Mouse (Mus musculus): ENCODE results near the gene Msi1. TPM values are rescaled to one million over a fixed set of nuclear protein-coding genes. Genes with fewer than 3 reads are reported as not detected.

Gene Msi1
- total and polyA plus RNA-seq, 3 experiments: 3.5 to 5.7 TPM; not detected in 1

- Histone ChIP-seq H3K4me1 (ENCODE audit: control insufficient read depth in 1 of 2, insufficient read depth in 2 of 2, low read length in 2 of 2) (0 out of 4 replicates have a peak, but pooled peaks cover 0 to 6% of the 10 kb centered on the region in 2 experiments), H3K9ac (ENCODE audit: control insufficient read depth, low read depth, low read length, poor library complexity, severe bottlenecking) (peak within 1 kb of the TSS; percentile 76), H3K27me3 (ENCODE audit: control insufficient read depth in 1 of 2, insufficient read depth in 2 of 2, low read length in 2 of 2) (no peaks in the 10 kb centered on the region), H3K9me3 (replicated peaks; ENCODE audit: insufficient read depth, low read length) (no peaks in the 10 kb centered on the region), H3K27ac (ENCODE audit: control insufficient read depth, low read depth, low read length) (peak within 1 kb of the TSS; percentile 58), H3K36me3 (ENCODE audit: control insufficient read depth in 1 of 2, insufficient read depth in 2 of 2, low read length in 2 of 2) (peaks cover 0 to 6% of the 10 kb centered on the region in 2 experiments; a peak in 2 of 4 replicates), H3K4me3 (ENCODE audit: control insufficient read depth in 1 of 2, insufficient read depth in 1 of 2, low read depth in 2 of 2, low read length in 2 of 2) (peak within 1 kb of the TSS; percentile 63 to 65), H3K79me2 (ENCODE audit: control insufficient read depth, insufficient read depth, low read length, poor library complexity) (no peaks in the 10 kb centered on the region)
- DNase-seq (ENCODE audit: low read depth, low spot score): peak; percentile 98
- TF ChIP-seq ZKSCAN1 (IDR thresholded peaks at IDR 0.05; ENCODE audit: low read depth, low read length) (no peak), ELF1 (IDR thresholded peaks at IDR 0.05; ENCODE audit: low read depth, low read length) (no peak), TBP (IDR thresholded peaks at IDR 0.05; ENCODE audit: low read depth, low read length) (peak; percentile 91), POLR2A (IDR thresholded peaks at IDR 0.05; ENCODE audit: control insufficient read depth in 1 of 2, insufficient read depth in 1 of 2, low read depth in 1 of 2, low read length in 2 of 2, poor library complexity in 1 of 2) (peak; percentile 34 to 88; a peak in 3 of 4 replicates), GATA1 (IDR thresholded peaks at IDR 0.05; ENCODE audit: low read depth, low read length) (peak; percentile 22; the same call in 1 of the 2 replicates)
Measured at GRCm38 (mm10) chr5:115483947-115484920, 54.8 kb downstream of the Msi1 start, which contains the start of gene Sirt4. TSS of gene Sirt4 (minus strand) at chr5:115484725.

GRCm38 (mm10) chr5:115484996-115485395 is 55.6 kb downstream of the Msi1 start:
- H3K9ac ChIP-seq (ENCODE audit: control insufficient read depth, low read depth, low read length, poor library complexity, severe bottlenecking): peak overlapping the region; percentile 69
- peak overlapping the region; percentile 58; the same call in 1 of the 2 replicates for H3K27ac ChIP-seq (ENCODE audit: control insufficient read depth, low read depth, low read length)

More at GRCm38 (mm10) chr5:115484996-115485395, 55.6 kb downstream of the Msi1 start:
- TF ChIP-seq MAX (IDR thresholded peaks at IDR 0.05; ENCODE audit: low read length) (no peak), EP300 (IDR thresholded peaks at IDR 0.05; ENCODE audit: low read depth in 1 of 2, low read length in 2 of 2) (no peak), GATA1 (IDR thresholded peaks at IDR 0.05; ENCODE audit: low read depth, low read length) (no peak), MXI1 (IDR thresholded peaks at IDR 0.05; ENCODE audit: low read depth, low read length) (no peak), POLR2AphosphoS2 (IDR thresholded peaks at IDR 0.05; ENCODE audit: low read length) (no peak), RAD21 (IDR thresholded peaks at IDR 0.05; ENCODE audit: low read depth, low read length) (no peak), ELF1 (IDR thresholded peaks at IDR 0.05; ENCODE audit: low read depth, low read length) (no peak), ETS1 (IDR thresholded peaks at IDR 0.05; ENCODE audit: low read depth, low read length) (no peak), TBP (IDR thresholded peaks at IDR 0.05; ENCODE audit: low read depth, low read length) (no peak), NELFE (IDR thresholded peaks at IDR 0.05; ENCODE audit: low read depth, low read length) (no peak), BHLHE40 (IDR thresholded peaks at IDR 0.05; ENCODE audit: borderline replicate concordance, low read depth, low read length) (no peak), POLR2A (IDR thresholded peaks at IDR 0.05; ENCODE audit: control insufficient read depth in 1 of 2, insufficient read depth in 1 of 2, low read depth in 1 of 2, low read length in 2 of 2, poor library complexity in 1 of 2) (no peak), ZC3H11A (IDR thresholded peaks at IDR 0.05; ENCODE audit: low read depth, low read length) (no peak), RCOR1 (IDR thresholded peaks at IDR 0.05; ENCODE audit: low read depth, low read length) (no peak), USF1 (IDR thresholded peaks at IDR 0.05; ENCODE audit: low read depth, low read length) (no peak), HCFC1 (IDR thresholded peaks at IDR 0.05; ENCODE audit: low read depth, low read length) (no peak), CTCF (IDR thresholded peaks at IDR 0.05 in 2 of 3, conservative IDR thresholded peaks at IDR 0.05 in 1 of 3; ENCODE audit: control insufficient read depth in 1 of 3, insufficient read depth in 1 of 3, low read depth in 2 of 3, low read length in 3 of 3, poor library complexity in 1 of 3, severe bottlenecking in 1 of 3) (no peak), TCF12 (IDR thresholded peaks at IDR 0.05; ENCODE audit: low read depth, low read length) (no peak), GABPA (IDR thresholded peaks at IDR 0.05; ENCODE audit: low read depth, low read length) (no peak)
- no peaks in the 10 kb centered on the region for H3K9me3 ChIP-seq (replicated peaks; ENCODE audit: insufficient read depth, low read length)
- 0 out of 4 replicates have a peak, but pooled peaks cover 0 to 6% of the 10 kb centered on the region in 2 experiments for H3K4me1 ChIP-seq (ENCODE audit: control insufficient read depth in 1 of 2, insufficient read depth in 2 of 2, low read length in 2 of 2)
- peak overlapping the region; percentile 63 to 65 for H3K4me3 ChIP-seq (ENCODE audit: control insufficient read depth in 1 of 2, insufficient read depth in 1 of 2, low read depth in 2 of 2, low read length in 2 of 2)
- no peak for DNase-seq (ENCODE audit: low read depth, low spot score)
- H3K36me3 ChIP-seq (ENCODE audit: control insufficient read depth in 1 of 2, insufficient read depth in 2 of 2, low read length in 2 of 2): peaks cover 0 to 6% of the 10 kb centered on the region in 2 experiments; a peak in 2 of 4 replicates
- H3K79me2 ChIP-seq (ENCODE audit: control insufficient read depth, insufficient read depth, low read length, poor library complexity): no peaks in the 10 kb centered on the region
- H3K27me3 ChIP-seq (ENCODE audit: control insufficient read depth in 1 of 2, insufficient read depth in 2 of 2, low read length in 2 of 2): no peaks in the 10 kb centered on the region

All from MEL (cell line).